In genomic region chr6:140208375-140208774, GRCm38 (mm10) we compare ENCODE assay signal across 10 mouse cellular contexts.
A peak's percentile ranks its signal among the peaks of the same experiment; 100 is the strongest.
DNase-seq lines count a peak whose midpoint lies in the region; ATAC-seq and TF ChIP-seq lines count a peak whose summit lies in the region.
"Had no signal": no experiment of that assay in that cellular context is flagged by ENCODE, and none has a peak within 500 bp of the region (broad histone marks: within the 10 kb centered on the region; RNA-seq: fewer than 3 reads in every experiment).

No protein-coding gene starts in this region.

- ATAC-seq in hindbrain, embryonic 14.5 days (ENCODE audit: low FRiP score): peak; percentile 53; the same call in 1 of the 2 replicates
- ATAC-seq in hindbrain, embryonic 13.5 days (ENCODE audit: low FRiP score): no peak

- WGBS in hindbrain, embryonic 14.5 days: 71% methylated on average over 3 of the region's 3 CpGs
- WGBS in hindbrain, embryonic 13.5 days: 75% methylated on average over 3 of the region's 3 CpGs
- 79% methylated on average over 3 of the region's 3 CpGs for WGBS in heart, adult 2 months

- no peaks in the 10 kb centered on the region for H3K4me1 ChIP-seq in hindbrain, embryonic 14.5 days (replicated peaks; ENCODE audit: control insufficient read depth, insufficient read depth, low read length)
- no peaks in the 10 kb centered on the region for H3K4me1 ChIP-seq in hindbrain, embryonic 13.5 days (replicated peaks)
- H3K4me1 ChIP-seq in heart, adult 2 months (ENCODE audit: control insufficient read depth, insufficient read depth, low read length): no peaks in the 10 kb centered on the region
- H3K4me1 ChIP-seq: limb, embryonic 12.5 days; stomach, embryonic 15.5 days had no signal

- TF ChIP-seq EP300 in heart, adult 2 months (IDR thresholded peaks at IDR 0.05; ENCODE audit: insufficient read depth, low read depth, low read length): no peak

- H3K9ac ChIP-seq in hindbrain, embryonic 14.5 days: no peak overlapping the region
- H3K9ac ChIP-seq in hindbrain, embryonic 13.5 days: no peak overlapping the region
- H3K9ac ChIP-seq in heart, adult 2 months (ENCODE audit: low read depth, low read length): no peak overlapping the region
- H3K9ac ChIP-seq: limb, embryonic 12.5 days; stomach, embryonic 15.5 days had no signal

- no peaks in the 10 kb centered on the region for H3K36me3 ChIP-seq in hindbrain, embryonic 14.5 days (replicated peaks; ENCODE audit: control insufficient read depth, insufficient read depth)
- no peaks in the 10 kb centered on the region for H3K36me3 ChIP-seq in hindbrain, embryonic 13.5 days
- no peaks in the 10 kb centered on the region for H3K36me3 ChIP-seq in heart, adult 2 months (ENCODE audit: control insufficient read depth, insufficient read depth, low read length)
- H3K36me3 ChIP-seq: limb, embryonic 12.5 days; stomach, embryonic 15.5 days had no signal

- intact Hi-C loops in heart, adult 2 months (cut with DNase I): no loop called here

- no peak for DNase-seq in hindbrain, embryonic 14.5 days (ENCODE audit: low spot score)
- DNase-seq in MN1 (ENCODE audit: low spot score): peak; percentile 37
- peak; percentile 34 for DNase-seq in brain, adult 2 months (ENCODE audit: low read depth, low spot score)
- DNase-seq in lung, postnatal 14 days: peak; percentile 81
- DNase-seq in c-Kit-positive CD71-positive TER-119-positive erythroid progenitor cells, embryonic 14.5 days (ENCODE audit: low spot score): no peak
- no peak for DNase-seq in heart, adult 2 months
- DNase-seq in thymus, postnatal 4 days: no peak

- no peaks in the 10 kb centered on the region for H3K79me2 ChIP-seq in heart, adult 2 months (replicated peaks; ENCODE audit: control insufficient read depth, insufficient read depth, low read length)

- H3K27me3 ChIP-seq in hindbrain, embryonic 14.5 days (ENCODE audit: control insufficient read depth, insufficient read depth, low read length): no peaks in the 10 kb centered on the region
- H3K27me3 ChIP-seq in hindbrain, embryonic 13.5 days: no peaks in the 10 kb centered on the region
- no peaks in the 10 kb centered on the region for H3K27me3 ChIP-seq in heart, adult 2 months (ENCODE audit: control insufficient read depth, insufficient read depth, low read length)
- H3K27me3 ChIP-seq: limb, embryonic 12.5 days; stomach, embryonic 15.5 days had no signal

- H3K27ac ChIP-seq in hindbrain, embryonic 14.5 days: no peak overlapping the region
- no peak overlapping the region for H3K27ac ChIP-seq in hindbrain, embryonic 13.5 days
- no peak overlapping the region for H3K27ac ChIP-seq in heart, adult 2 months
- H3K27ac ChIP-seq: limb, embryonic 12.5 days; stomach, embryonic 15.5 days had no signal

- no peak for TF ChIP-seq POLR2A in heart, adult 2 months (IDR thresholded peaks at IDR 0.05; ENCODE audit: insufficient read depth, low read depth, low read length)

- no peak overlapping the region for H3K4me3 ChIP-seq in hindbrain, embryonic 14.5 days (replicated peaks; ENCODE audit: low read length)
- no peak overlapping the region for H3K4me3 ChIP-seq in hindbrain, embryonic 13.5 days
- H3K4me3 ChIP-seq in heart, adult 2 months: no peak overlapping the region
- H3K4me3 ChIP-seq: limb, embryonic 12.5 days; stomach, embryonic 15.5 days had no signal

- TF ChIP-seq CTCF in heart, adult 2 months (IDR thresholded peaks at IDR 0.05): no peak

- no peak overlapping the region for H3K4me2 ChIP-seq in hindbrain, embryonic 14.5 days (replicated peaks)
- H3K4me2 ChIP-seq in hindbrain, embryonic 13.5 days: no peak overlapping the region
- H3K4me2 ChIP-seq: limb, embryonic 12.5 days; stomach, embryonic 15.5 days had no signal

- H3K9me3 ChIP-seq in hindbrain, embryonic 14.5 days (ENCODE audit: control insufficient read depth, low read length): no peaks in the 10 kb centered on the region
- H3K9me3 ChIP-seq in hindbrain, embryonic 13.5 days: no peaks in the 10 kb centered on the region
- H3K9me3 ChIP-seq: stomach, embryonic 15.5 days had no signal

Comparison
In these comparisons a context has a peak if more than half of its experiments do, and no peak if none do; other contexts are left out.
1. DNase-seq: peak in MN1 (single experiment), brain, adult 2 months (single experiment) and lung, postnatal 14 days (single experiment); none in hindbrain, embryonic 14.5 days (single experiment), c-Kit-positive CD71-positive TER-119-positive erythroid progenitor cells, embryonic 14.5 days (single experiment), heart, adult 2 months (0 of 2) and thymus, postnatal 4 days (single experiment).